9 mouse cellular contexts compared by ENCODE assay signal in genomic region chr17:13657656-13658292, GRCm38 (mm10).
DNase-seq lines count a peak whose midpoint lies in the region; ATAC-seq lines count a peak whose summit lies in the region.
"Had no signal": no experiment of that assay in that cellular context is flagged by ENCODE, and none has a peak within 500 bp of the region (broad histone marks: within the 10 kb centered on the region; RNA-seq: fewer than 3 reads in every experiment).

No protein-coding gene starts in this region.

- H3K9me3 ChIP-seq in megakaryocyte, embryonic 14.5 days = peaks cover 9% of the 10 kb centered on the region; the same call in 1 of the 2 replicates
- no peaks in the 10 kb centered on the region for H3K9me3 ChIP-seq in embryonic facial prominence, embryonic 13.5 days
- no peaks in the 10 kb centered on the region for H3K9me3 ChIP-seq in hindbrain, embryonic 10.5 days
- no peaks in the 10 kb centered on the region for H3K9me3 ChIP-seq in neural tube, embryonic 15.5 days (replicated peaks)

- peak overlapping the region; percentile 21 for H3K4me3 ChIP-seq in megakaryocyte, embryonic 14.5 days (replicated peaks)
- no peak overlapping the region for H3K4me3 ChIP-seq in embryonic facial prominence, embryonic 13.5 days
- H3K4me3 ChIP-seq in hindbrain, embryonic 10.5 days = no peak overlapping the region
- H3K4me3 ChIP-seq in neural tube, embryonic 15.5 days (replicated peaks) = no peak overlapping the region

- H3K4me2 ChIP-seq in embryonic facial prominence, embryonic 13.5 days = no peak overlapping the region
- no peak overlapping the region for H3K4me2 ChIP-seq in neural tube, embryonic 15.5 days

- 53% methylated on average over 9 of the region's 9 CpGs for WGBS in embryonic facial prominence, embryonic 13.5 days
- WGBS in hindbrain, embryonic 10.5 days = 24% methylated on average over 9 of the region's 9 CpGs
- WGBS in neural tube, embryonic 15.5 days = 31% methylated on average over 9 of the region's 9 CpGs

- H3K27ac ChIP-seq in embryonic facial prominence, embryonic 13.5 days = 0 out of 2 replicates have a peak overlapping the region, but pooled peaks have one; percentile 60
- H3K27ac ChIP-seq in hindbrain, embryonic 10.5 days = peak overlapping the region; percentile 85
- peak overlapping the region; percentile 72 for H3K27ac ChIP-seq in neural tube, embryonic 15.5 days (replicated peaks)

- DNase-seq in hindbrain, embryonic 10.5 days (ENCODE audit: low spot score) = no peak
- DNase-seq in spleen, adult 12 weeks (ENCODE audit: low spot score) = no peak
- DNase-seq in urinary bladder, postnatal 4 days (ENCODE audit: low spot score in 2 of 2) = no peak
- DNase-seq in gastrocnemius, postnatal 10 days = no peak

- H3K4me1 ChIP-seq in megakaryocyte, embryonic 14.5 days = peaks cover 42% of the 10 kb centered on the region
- peaks cover 29% of the 10 kb centered on the region for H3K4me1 ChIP-seq in embryonic facial prominence, embryonic 13.5 days
- peaks cover 54% of the 10 kb centered on the region for H3K4me1 ChIP-seq in hindbrain, embryonic 10.5 days (replicated peaks)
- H3K4me1 ChIP-seq in neural tube, embryonic 15.5 days = peaks cover 34% of the 10 kb centered on the region

- H3K9ac ChIP-seq in embryonic facial prominence, embryonic 13.5 days = no peak overlapping the region
- no peak overlapping the region for H3K9ac ChIP-seq in neural tube, embryonic 15.5 days (replicated peaks)

- no peak for ATAC-seq in megakaryocyte, adult 5-6 weeks (ENCODE audit: poor library complexity, severe bottlenecking)
- ATAC-seq in embryonic facial prominence, embryonic 13.5 days (ENCODE audit: insufficient number of reproducible peaks, insufficient read depth, low FRiP score, low TSS enrichment, low read depth) = no peak
- ATAC-seq in neural tube, embryonic 15.5 days (ENCODE audit: low FRiP score) = peak; percentile 60
- ATAC-seq: activated CD4-positive, CD25-positive, alpha-beta regulatory T cell, adult 4 months had no signal

- H3K36me3 ChIP-seq in megakaryocyte, embryonic 14.5 days (replicated peaks; ENCODE audit: low read length) = no peaks in the 10 kb centered on the region
- H3K36me3 ChIP-seq in embryonic facial prominence, embryonic 13.5 days = no peaks in the 10 kb centered on the region
- H3K36me3 ChIP-seq in hindbrain, embryonic 10.5 days = no peaks in the 10 kb centered on the region
- H3K36me3 ChIP-seq in neural tube, embryonic 15.5 days = no peaks in the 10 kb centered on the region

- H3K27me3 ChIP-seq in megakaryocyte, embryonic 14.5 days (replicated peaks) = peaks cover 9% of the 10 kb centered on the region
- H3K27me3 ChIP-seq in embryonic facial prominence, embryonic 13.5 days = no peaks in the 10 kb centered on the region
- no peaks in the 10 kb centered on the region for H3K27me3 ChIP-seq in hindbrain, embryonic 10.5 days (ENCODE audit: insufficient read depth, poor library complexity, severe bottlenecking)
- no peaks in the 10 kb centered on the region for H3K27me3 ChIP-seq in neural tube, embryonic 15.5 days (replicated peaks)
